Mouse (Mus musculus) heart, postnatal 36 days (tissue): ENCODE data around the gene Vps33a. TPM values are rescaled to one million over a fixed set of nuclear protein-coding genes. Genes with fewer than 3 reads are reported as not detected.

ENCODE experiments used
- DNase-seq, 2 experiments: peaks; one replicate each; pipeline ENCODE4 v3.0.0; 2021 to 2022
- intact Hi-C: fragments of 180-260 bp; cut with DNase I; formaldehyde crosslinking; loops from one replicate; pipeline ENCODE4 v1.15.1; 2025
- total RNA-seq, 2 experiments: library from RNA; stranded (reverse); gene quantifications; 2 replicates each; pipeline ENCODE4 v1.2.3; 2021

Vps33a gene
- total RNA-seq: 10 to 100 TPM; 31.1 to 44.9 TPM

DNA sequence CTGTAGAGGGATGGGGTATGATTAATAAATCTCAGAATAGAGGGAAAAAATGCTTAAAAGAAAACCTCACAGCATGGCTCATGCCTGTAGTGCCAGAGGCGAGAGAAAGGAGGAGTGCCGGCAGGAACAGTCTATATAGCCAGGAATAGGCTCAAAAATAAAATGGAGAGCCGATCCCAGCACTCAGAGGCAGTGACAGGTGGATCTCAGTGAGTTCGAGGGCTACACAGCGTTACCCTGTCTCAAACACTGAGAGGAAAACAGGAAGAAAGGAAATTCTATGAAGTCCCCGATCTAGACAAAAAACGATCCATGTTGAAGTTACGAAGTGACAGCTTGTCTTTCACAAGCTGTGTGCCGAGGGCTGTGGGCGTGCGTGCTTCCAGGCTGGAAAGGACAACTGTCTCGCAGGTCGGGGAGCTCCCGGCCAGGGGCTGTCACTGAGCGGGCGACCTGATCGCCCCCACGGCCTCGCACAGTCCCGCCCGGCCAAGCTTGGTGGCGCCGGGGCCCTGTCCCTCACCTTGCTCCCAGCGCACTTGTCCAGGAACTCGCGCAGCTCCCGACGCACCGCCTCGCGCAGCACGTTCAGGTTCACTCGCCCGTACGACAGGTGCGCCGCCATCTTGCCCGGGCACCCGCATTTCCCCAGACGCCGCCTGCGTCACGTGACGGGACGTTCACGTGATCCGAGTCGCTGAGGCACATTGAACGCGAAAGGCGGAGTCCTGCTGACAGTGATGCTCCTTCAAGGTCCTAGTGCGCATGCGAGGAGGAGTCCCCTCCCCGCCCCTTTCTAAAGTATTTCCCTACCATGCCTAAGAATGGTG lies at the start of gene Vps33a:
Gene Vps33a, minus strand, starts transcription at position 682 of the 830 bp plus-strand sequence.
- peak; percentile 96 to 97 for DNase-seq
- intact Hi-C loops: no loop called here

DNA sequence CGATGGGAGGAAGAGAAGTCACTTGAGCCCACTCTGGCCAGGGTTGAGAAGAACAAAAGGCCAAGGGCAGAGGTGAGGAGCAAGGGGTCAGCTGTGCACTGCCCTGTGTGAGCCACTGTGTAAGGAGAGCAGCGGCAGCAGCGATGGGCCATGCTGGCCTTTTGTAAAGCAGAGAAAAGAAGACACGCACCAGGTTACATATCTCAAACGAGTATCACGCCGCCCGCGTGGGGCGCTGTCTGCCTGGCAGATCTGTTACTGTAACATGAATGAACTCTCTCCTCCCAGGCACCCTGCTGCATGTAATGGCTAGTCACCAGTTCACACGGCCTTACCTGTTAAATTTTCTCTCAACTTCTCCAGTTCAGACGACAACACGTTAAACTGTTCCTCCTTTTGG lies 49.6 kb upstream of the Vps33a start:
- intact Hi-C loops: no loop called here
- DNase-seq: no peak

- DNase-seq: peak in 1 of 2 experiments; percentile 38
- intact Hi-C loops: no loop called here
Observed at GRCm38 (mm10) chr5:123618558-123618957, 45.7 kb upstream of the Vps33a start.

- intact Hi-C loops: loop anchor here (5.0 kb wide), 1 partner anchor 172 kb away; no protein-coding TSS in a partner anchor
- DNase-seq: no peak
Observed at GRCm38 (mm10) chr5:123614246-123614645, 41.4 kb upstream of the Vps33a start.

DNA sequence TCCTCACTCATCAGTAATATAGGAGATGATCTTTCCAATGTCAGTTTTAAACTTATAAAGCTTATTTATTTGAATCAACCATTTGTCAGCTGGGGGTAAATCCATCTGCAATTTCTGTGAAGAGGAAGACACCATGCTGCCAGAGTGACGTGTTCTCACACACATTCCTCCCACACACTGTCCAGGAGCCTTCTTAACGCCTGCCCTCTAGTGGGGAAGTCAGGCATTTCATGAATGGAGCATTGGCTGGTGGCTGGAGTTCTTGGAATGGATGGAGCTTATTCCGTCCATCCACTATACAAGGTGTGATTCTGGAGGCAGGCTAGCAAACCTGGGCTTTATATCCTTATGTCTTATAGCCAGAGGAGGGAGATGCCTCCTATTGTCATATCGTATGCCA lies 37.0 kb upstream of the Vps33a start:
- intact Hi-C loops: loop anchor here (5.0 kb wide), 1 partner anchor 168 kb away; no protein-coding TSS in a partner anchor
- peak; percentile 77 to 78 for DNase-seq

- intact Hi-C loops: no loop called here
- no peak for DNase-seq
Observed at GRCm38 (mm10) chr5:123609416-123609815, 36.6 kb upstream of the Vps33a start.

GRCm38 (mm10) chr5:123607211-123607669 lies 34.4 kb upstream of the Vps33a start:
- intact Hi-C loops: no loop called here
- DNase-seq: no peak

DNA sequence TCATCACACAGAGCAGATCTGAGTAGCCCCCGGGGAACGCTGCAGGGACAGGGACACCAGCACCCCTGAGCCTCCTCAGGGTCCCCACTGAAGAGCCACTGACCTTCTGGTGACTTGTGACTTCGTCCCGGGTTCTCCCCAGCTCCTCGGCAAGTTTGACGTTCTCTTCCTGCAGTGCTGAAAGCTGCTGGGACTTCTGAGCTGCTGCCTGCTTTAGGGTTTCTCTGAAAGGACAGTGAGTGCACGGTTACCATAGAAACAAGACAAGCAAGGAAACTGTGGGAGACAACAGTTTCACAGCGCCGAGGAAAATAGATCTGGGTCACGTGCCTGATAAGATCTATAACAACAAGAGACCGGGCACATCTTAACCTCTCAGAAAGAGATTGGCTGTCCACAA lies 30.7 kb upstream of the Vps33a start:
- intact Hi-C loops: no loop called here
- no peak for DNase-seq

- intact Hi-C loops: no loop called here
- DNase-seq: no peak
Observed at GRCm38 (mm10) chr5:123602174-123602573, 29.3 kb upstream of the Vps33a start.

DNA sequence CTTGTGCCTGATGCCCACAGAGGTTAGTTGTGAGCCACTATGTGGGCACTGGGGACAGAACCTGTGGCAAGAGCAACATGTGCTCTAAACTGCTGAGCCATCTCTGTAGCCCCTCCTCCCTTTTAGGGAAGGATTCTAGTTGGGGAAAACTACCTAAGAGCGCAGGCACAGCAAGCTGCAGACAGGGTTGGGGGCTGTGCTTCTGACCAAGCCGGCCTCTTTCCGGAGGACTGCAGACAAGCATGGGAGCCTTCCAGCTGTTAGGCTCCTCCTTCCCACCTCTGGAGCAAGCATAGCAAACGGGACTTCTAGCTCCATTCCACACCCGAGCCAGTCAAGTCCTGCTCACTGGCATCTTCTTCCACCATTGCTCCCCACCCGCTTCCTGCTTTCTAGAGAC lies 26.5 kb upstream of the Vps33a start:
- intact Hi-C loops: no loop called here
- DNase-seq: no peak

DNA sequence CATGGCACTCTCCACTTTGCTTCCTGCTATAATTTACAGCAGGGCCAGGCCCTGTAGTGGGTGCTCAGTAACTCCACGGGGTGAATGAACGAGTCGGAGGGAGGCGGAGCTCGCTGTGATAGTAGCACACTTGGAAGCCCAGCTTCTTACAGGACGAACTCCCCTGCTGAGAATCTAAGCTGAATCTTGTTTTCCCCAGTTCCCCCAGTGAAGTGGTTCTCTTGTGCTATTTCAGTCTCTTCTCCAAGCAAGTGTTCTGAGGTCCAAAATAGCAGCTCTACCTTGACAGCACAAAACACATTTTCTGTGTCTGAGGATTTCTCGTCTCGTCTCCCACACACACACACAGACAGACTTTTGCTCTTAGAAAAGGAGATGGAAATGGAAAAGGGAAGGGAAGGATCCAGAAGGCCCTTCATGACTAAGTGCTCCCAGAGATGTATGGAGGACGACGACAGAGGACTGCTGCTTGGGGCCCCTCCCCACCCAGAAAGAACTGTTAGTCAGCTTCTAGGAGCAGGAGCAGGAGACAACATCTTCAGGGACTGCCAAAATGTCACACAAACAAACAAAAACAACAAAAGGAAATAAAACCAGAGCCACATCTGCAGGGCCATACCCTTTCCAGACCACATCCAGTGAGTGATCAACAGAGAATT lies 20.9 kb upstream of the Vps33a start:
- no peak for DNase-seq
- intact Hi-C loops: no loop called here

- DNase-seq: no peak
- intact Hi-C loops: no loop called here
Observed at GRCm38 (mm10) chr5:123580043-123580442, 7.2 kb upstream of the Vps33a start.

GRCm38 (mm10) chr5:123576696-123577095 lies 3.9 kb upstream of the Vps33a start:
- intact Hi-C loops: no loop called here
- DNase-seq: no peak

GRCm38 (mm10) chr5:123573362-123573761 lies 524 bp upstream of the Vps33a start:
- no peak for DNase-seq
- intact Hi-C loops: no loop called here

DNA sequence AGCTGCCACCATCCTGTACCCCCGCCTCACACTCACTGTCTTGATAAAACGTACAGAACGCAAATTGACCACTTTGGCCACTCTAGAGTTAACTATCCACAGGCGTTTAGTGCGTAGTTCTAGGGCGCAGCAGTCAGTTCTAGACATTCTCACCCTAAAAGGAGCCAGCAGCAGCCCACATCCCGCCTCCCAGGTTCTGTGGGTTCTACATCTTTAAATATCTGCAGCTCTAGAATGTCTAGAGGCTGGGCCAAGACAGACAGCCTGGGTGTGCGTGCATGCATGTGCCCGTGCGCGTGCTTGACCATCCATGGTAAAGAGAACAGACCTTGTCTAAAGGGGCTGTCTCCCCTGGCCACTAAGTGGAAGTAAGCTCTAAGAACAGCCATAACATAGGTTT lies 11.7 kb downstream of the Vps33a start:
- intact Hi-C loops: no loop called here
- no peak for DNase-seq

GRCm38 (mm10) chr5:123559588-123559987 lies 13.2 kb downstream of the Vps33a start:
- no peak for DNase-seq
- intact Hi-C loops: no loop called here

GRCm38 (mm10) chr5:123556451-123556850 lies 16.4 kb downstream of the Vps33a start:
- intact Hi-C loops: no loop called here
- peak; percentile 50 to 62 for DNase-seq

GRCm38 (mm10) chr5:123555693-123556092 lies 17.1 kb downstream of the Vps33a start:
- peak in 1 of 2 experiments; percentile 0 for DNase-seq
- intact Hi-C loops: no loop called here

GRCm38 (mm10) chr5:123533801-123534200 lies 39.0 kb downstream of the Vps33a start:
- no peak for DNase-seq
- intact Hi-C loops: no loop called here

DNA sequence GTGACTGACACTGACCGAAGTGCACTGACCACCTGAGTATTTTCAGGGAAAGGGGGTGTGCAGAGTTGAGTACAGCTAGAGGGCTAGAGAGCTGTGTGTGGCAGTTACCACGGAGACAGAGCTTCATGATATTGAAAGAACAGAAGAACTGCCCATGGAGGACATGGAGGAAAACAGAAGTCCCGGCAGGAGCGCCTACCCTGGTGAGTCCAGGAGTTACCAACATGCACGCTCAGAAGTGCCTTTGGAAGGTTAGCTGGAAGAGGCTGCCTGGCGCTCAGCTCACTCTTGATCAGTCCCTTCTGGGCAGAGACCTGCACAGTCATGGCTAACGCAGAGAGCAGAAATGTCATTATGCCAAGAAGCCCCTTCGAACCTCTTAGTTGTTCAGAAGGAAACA lies 42.8 kb downstream of the Vps33a start:
- intact Hi-C loops: no loop called here
- DNase-seq: no peak

GRCm38 (mm10) chr5:123528641-123529040 lies 44.2 kb downstream of the Vps33a start:
- intact Hi-C loops: no loop called here
- DNase-seq: no peak
